Mouse (Mus musculus): ENCODE measurements around the gene Sema7a.

DNA sequence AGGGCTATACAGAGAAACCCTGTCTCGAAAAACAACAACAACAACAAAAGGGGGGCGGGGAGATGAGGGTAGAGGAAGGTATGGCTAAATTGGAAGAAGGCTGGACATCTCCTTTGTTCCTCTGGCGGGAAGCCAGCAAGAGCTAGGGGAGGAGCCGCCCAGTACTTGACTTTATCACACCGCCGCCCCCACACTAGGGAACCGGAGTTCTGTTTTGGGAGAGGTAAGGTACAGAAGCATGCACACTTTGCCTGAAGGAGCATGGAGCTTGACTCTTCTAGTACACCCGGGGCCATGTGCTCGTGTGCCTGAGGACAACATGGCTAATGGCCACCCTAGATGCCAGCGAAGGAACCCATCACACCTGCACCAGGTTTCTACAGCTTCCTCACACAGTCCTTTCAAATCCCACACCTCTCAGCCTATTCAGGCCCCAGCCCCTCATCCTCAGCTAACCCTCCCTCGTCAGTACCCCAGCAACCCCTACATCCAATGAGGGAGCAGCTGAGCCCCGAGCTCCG is 57.7 kb downstream of the Sema7a start:
- no peak for TF ChIP-seq POLR2A (IDR thresholded peaks at IDR 0.05; ENCODE audit: extremely low read depth, insufficient read depth, low read length)
- no peak for TF ChIP-seq CTCF (IDR thresholded peaks at IDR 0.05; ENCODE audit: low read depth, low read length)

All from liver, adult 2 months (tissue).